8 mouse cellular contexts compared by ENCODE assay signal in the genomic region with DNA sequence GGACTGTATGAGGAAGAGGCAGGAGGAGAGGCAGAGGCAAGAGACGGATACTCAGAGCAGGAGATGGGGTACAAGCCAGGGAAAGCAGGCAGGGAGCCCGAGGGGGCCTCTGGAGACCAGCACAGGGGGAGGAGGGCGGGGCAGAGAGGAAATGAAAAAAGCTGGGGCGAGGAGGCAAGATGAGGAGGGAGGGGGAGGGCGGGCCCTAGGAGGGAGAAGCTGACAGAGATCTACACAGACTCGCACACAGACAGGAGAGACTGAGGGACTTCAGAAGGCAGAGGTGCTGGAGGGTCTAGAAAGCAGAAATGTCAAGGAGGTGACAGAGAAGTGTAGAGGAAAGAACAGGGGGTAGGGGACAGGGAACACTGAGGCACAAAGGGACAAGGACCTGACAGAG. TPM values are rescaled to one million over a fixed set of nuclear protein-coding genes. Genes with fewer than 3 reads are reported as not detected.
DNase-seq lines count a peak whose midpoint lies in the region; ATAC-seq lines count a peak whose summit lies in the region.

A gene (plus strand): TSS at position 210 of the 400 bp plus-strand sequence.

- no peaks in the 10 kb centered on the region for H3K27me3 ChIP-seq in kidney, embryonic 16.5 days (ENCODE audit: insufficient read depth, low read length)
- H3K27me3 ChIP-seq in embryonic facial prominence, embryonic 12.5 days, result no peaks in the 10 kb centered on the region
- no peaks in the 10 kb centered on the region for H3K27me3 ChIP-seq in forebrain, embryonic 15.5 days

- no peaks in the 10 kb centered on the region for H3K9me3 ChIP-seq in kidney, embryonic 16.5 days (ENCODE audit: low read length)
- H3K9me3 ChIP-seq in embryonic facial prominence, embryonic 12.5 days, result no peaks in the 10 kb centered on the region
- H3K9me3 ChIP-seq in forebrain, embryonic 15.5 days, result no peaks in the 10 kb centered on the region

- DNase-seq in kidney, adult 11 months, result no peak
- DNase-seq in induced T-regulatory cell, adult 2 months (ENCODE audit: low read depth), result peak; percentile 69
- DNase-seq in layer of hippocampus, adult 18-20 months (ENCODE audit: low spot score in 2 of 2), result no peak

- peak within 1 kb of the TSS; percentile 71 for H3K27ac ChIP-seq in kidney, embryonic 16.5 days (ENCODE audit: low read length)
- peak within 1 kb of the TSS; percentile 19 for H3K27ac ChIP-seq in embryonic facial prominence, embryonic 12.5 days
- H3K27ac ChIP-seq in forebrain, embryonic 15.5 days (replicated peaks), result no peak within 1 kb of the TSS

- H3K4me1 ChIP-seq in kidney, embryonic 16.5 days (ENCODE audit: insufficient read depth, low read length), result peaks cover 58% of the 10 kb centered on the region
- H3K4me1 ChIP-seq in embryonic facial prominence, embryonic 12.5 days, result peaks cover 43% of the 10 kb centered on the region
- no peaks in the 10 kb centered on the region for H3K4me1 ChIP-seq in forebrain, embryonic 15.5 days

- 9% methylated on average over 5 of the region's 6 CpGs for WGBS in kidney, embryonic 16.5 days
- WGBS in embryonic facial prominence, embryonic 12.5 days, result 7% methylated on average over 6 of the region's 6 CpGs
- 8% methylated on average over 6 of the region's 6 CpGs for WGBS in forebrain, embryonic 15.5 days

- no peaks in the 10 kb centered on the region for H3K36me3 ChIP-seq in kidney, embryonic 16.5 days (ENCODE audit: insufficient read depth, low read length)
- H3K36me3 ChIP-seq in embryonic facial prominence, embryonic 12.5 days, result no peaks in the 10 kb centered on the region
- H3K36me3 ChIP-seq in forebrain, embryonic 15.5 days, result no peaks in the 10 kb centered on the region

- ATAC-seq in kidney, embryonic 16.5 days (ENCODE audit: low FRiP score, low TSS enrichment), result 0 out of 2 replicates have a peak, but pooled peaks have one; percentile 28
- ATAC-seq in embryonic facial prominence, embryonic 12.5 days (ENCODE audit: insufficient number of reproducible peaks, insufficient read depth, low FRiP score, low TSS enrichment), result no peak
- ATAC-seq in megakaryocyte progenitor cell, adult 5-6 weeks (replicated peaks; ENCODE audit: poor library complexity), result peak; percentile 12; the same call in 1 of the 2 replicates
- no peak for ATAC-seq in erythroblast, adult 5-6 weeks (replicated peaks; ENCODE audit: low FRiP score, poor library complexity, severe bottlenecking)
- no peak for ATAC-seq in forebrain, embryonic 15.5 days (replicated peaks)

- 0 out of 2 replicates have a peak within 1 kb of the TSS, but pooled peaks have one; percentile 13 for H3K9ac ChIP-seq in kidney, embryonic 16.5 days (replicated peaks; ENCODE audit: low read length)
- no peak within 1 kb of the TSS; the same call in 1 of the 2 replicates for H3K9ac ChIP-seq in embryonic facial prominence, embryonic 12.5 days
- no peak within 1 kb of the TSS for H3K9ac ChIP-seq in forebrain, embryonic 15.5 days (replicated peaks)

- no peak within 1 kb of the TSS; the same call in 1 of the 2 replicates for H3K4me2 ChIP-seq in kidney, embryonic 16.5 days (replicated peaks; ENCODE audit: low read depth, low read length)
- H3K4me2 ChIP-seq in embryonic facial prominence, embryonic 12.5 days (replicated peaks), result no peak within 1 kb of the TSS
- no peak within 1 kb of the TSS for H3K4me2 ChIP-seq in forebrain, embryonic 15.5 days (replicated peaks)

- H3K4me3 ChIP-seq in kidney, embryonic 16.5 days (ENCODE audit: low read length), result no peak within 1 kb of the TSS
- H3K4me3 ChIP-seq in embryonic facial prominence, embryonic 12.5 days, result no peak within 1 kb of the TSS
- H3K4me3 ChIP-seq in forebrain, embryonic 15.5 days, result no peak within 1 kb of the TSS

RNA-seq across cellular contexts. Expression of the gene that starts here (rescaled TPM):
- polyA plus RNA-seq in kidney, embryonic 16.5 days (2015; fragmentation: Nextera tagmentation; extraction: Ambion mirVana), result 1.9 and 2.6 TPM in 2 replicates
- polyA plus RNA-seq in embryonic facial prominence, embryonic 12.5 days (2016; fragmentation: Nextera tagmentation; extraction: Ambion mirVana), result 1.7 and 2.2 TPM in 2 replicates
- 2.1 and 2.6 TPM in 2 replicates for total RNA-seq in megakaryocyte progenitor cell, adult 5-6 weeks (2015)
- 1.8 and 4.0 TPM in 2 replicates for total RNA-seq in megakaryocyte progenitor cell, adult 5-6 weeks (2017)
- total RNA-seq in erythroblast, adult 5-6 weeks (2015; ENCODE audit: low replicate concordance), result 1.3 and 6.7 TPM in 2 replicates
- 1.5 and 1.8 TPM in 2 replicates for total RNA-seq in erythroblast, adult 5-6 weeks (2017; ENCODE audit: low replicate concordance)
- 0.13 and 0.29 TPM in 2 replicates for polyA plus RNA-seq in forebrain, embryonic 15.5 days (2015; fragmentation: Nextera tagmentation; extraction: Ambion mirVana)
- total RNA-seq in layer of hippocampus, adult 18-20 months (2021), result under 1 TPM in 1 of 2 experiments, not detected in 1; 0.10 TPM

Comparison
In these comparisons a context has a peak if more than half of its experiments do, and no peak if none do; other contexts are left out.
1. ATAC-seq: peak in kidney, embryonic 16.5 days (single experiment) and megakaryocyte progenitor cell, adult 5-6 weeks (single experiment); none in embryonic facial prominence, embryonic 12.5 days (single experiment), erythroblast, adult 5-6 weeks (single experiment) and forebrain, embryonic 15.5 days (single experiment).